16 mouse cellular contexts compared by ENCODE assay signal in the genomic region with DNA sequence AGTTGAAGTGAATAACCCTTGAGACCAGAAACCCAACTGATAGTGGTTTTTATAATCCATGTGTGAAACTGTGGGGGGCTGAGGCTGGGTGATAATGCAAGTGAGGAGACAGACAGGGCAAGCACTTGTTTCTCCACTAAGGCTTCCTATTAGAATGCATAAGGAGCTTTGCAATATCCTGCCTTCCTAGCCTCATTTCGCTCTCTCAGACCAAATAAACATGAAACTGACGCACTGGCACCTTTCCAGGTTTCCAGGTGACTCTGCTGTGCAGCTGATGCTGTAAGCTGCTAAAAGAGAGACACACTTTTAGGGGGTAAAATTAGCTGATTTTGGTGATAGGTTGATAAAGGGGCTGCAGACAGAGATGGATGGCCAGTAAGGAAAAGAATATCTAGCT.
DNase-seq lines count a peak whose midpoint lies in the region; ATAC-seq and TF ChIP-seq lines count a peak whose summit lies in the region.
"Had no signal": no experiment of that assay in that cellular context is flagged by ENCODE, and none has a peak within 500 bp of the region (broad histone marks: within the 10 kb centered on the region; RNA-seq: fewer than 3 reads in every experiment).

No protein-coding gene starts in this region.

- no peak overlapping the region for H3K4me3 ChIP-seq in midbrain, embryonic 12.5 days
- no peak overlapping the region for H3K4me3 ChIP-seq in midbrain, embryonic 11.5 days (ENCODE audit: low read depth, low read length)
- H3K4me3 ChIP-seq: heart, embryonic 12.5 days; liver, embryonic 12.5 days; megakaryocyte, embryonic 14.5 days had no signal

- H3K4me2 ChIP-seq in midbrain, embryonic 12.5 days (replicated peaks), result no peak overlapping the region
- no peak overlapping the region for H3K4me2 ChIP-seq in midbrain, embryonic 11.5 days
- H3K4me2 ChIP-seq: heart, embryonic 12.5 days; liver, embryonic 12.5 days had no signal

- H3K9me3 ChIP-seq in midbrain, embryonic 12.5 days, result no peaks in the 10 kb centered on the region
- no peaks in the 10 kb centered on the region for H3K9me3 ChIP-seq in midbrain, embryonic 11.5 days (ENCODE audit: control insufficient read depth, low read length)
- H3K9me3 ChIP-seq: heart, embryonic 12.5 days; liver, embryonic 12.5 days; megakaryocyte, embryonic 14.5 days had no signal

- peak overlapping the region; percentile 46; the same call in 1 of the 2 replicates for H3K27ac ChIP-seq in midbrain, embryonic 12.5 days (replicated peaks)
- H3K27ac ChIP-seq in midbrain, embryonic 11.5 days (ENCODE audit: low read depth, low read length), result no peak overlapping the region
- H3K27ac ChIP-seq: liver, embryonic 12.5 days had no signal

- WGBS in midbrain, embryonic 12.5 days, result 52% methylated on average over 2 of the region's 2 CpGs
- 48% methylated on average over 2 of the region's 2 CpGs for WGBS in midbrain, embryonic 11.5 days

- DNase-seq in heart, adult 11 months, result peak; percentile 30
- no peak for DNase-seq in heart, postnatal 14 days
- no peak for DNase-seq in midbrain, embryonic 11.5 days (ENCODE audit: low spot score, missing footprints)
- DNase-seq in brain, embryonic 14.5 days (ENCODE audit: low read depth), result peak; percentile 73
- peak; percentile 49 to 75 for DNase-seq in cerebellum, postnatal 25 days
- DNase-seq in adipocyte (ENCODE audit: low spot score), result no peak
- DNase-seq: adrenal gland, adult 8-10 months; embryo, embryonic 11 days; gastrocnemius, postnatal 36 days; heart, postnatal 4 days; kidney, adult 11 months; thymus, adult 2 months had no signal

- H3K27me3 ChIP-seq in midbrain, embryonic 12.5 days, result no peaks in the 10 kb centered on the region
- H3K27me3 ChIP-seq in midbrain, embryonic 11.5 days (ENCODE audit: control insufficient read depth, insufficient read depth, low read length), result no peaks in the 10 kb centered on the region
- H3K27me3 ChIP-seq: heart, embryonic 12.5 days; liver, embryonic 12.5 days; megakaryocyte, embryonic 14.5 days had no signal

- no peak overlapping the region for H3K9ac ChIP-seq in midbrain, embryonic 12.5 days (replicated peaks)
- H3K9ac ChIP-seq in midbrain, embryonic 11.5 days (ENCODE audit: low read length), result no peak overlapping the region
- H3K9ac ChIP-seq: heart, embryonic 12.5 days; liver, embryonic 12.5 days had no signal

- no peak for TF ChIP-seq POLR2A in brain, embryonic 14.5 days (IDR thresholded peaks at IDR 0.05; ENCODE audit: borderline replicate concordance, extremely low read depth, insufficient read depth, insufficient read length, poor library complexity, severe bottlenecking)

- H3K36me3 ChIP-seq in midbrain, embryonic 12.5 days, result no peaks in the 10 kb centered on the region
- no peaks in the 10 kb centered on the region for H3K36me3 ChIP-seq in midbrain, embryonic 11.5 days (ENCODE audit: control insufficient read depth, insufficient read depth, low read length)
- H3K36me3 ChIP-seq: heart, embryonic 12.5 days; liver, embryonic 12.5 days had no signal

- intact Hi-C loops in heart, postnatal 14 days (cut with DNase I), result no loop called here

- H3K4me1 ChIP-seq in midbrain, embryonic 12.5 days, result peaks cover 9% of the 10 kb centered on the region
- H3K4me1 ChIP-seq in midbrain, embryonic 11.5 days (ENCODE audit: control insufficient read depth, insufficient read depth, low read length), result peaks cover 4% of the 10 kb centered on the region; the same call in 1 of the 2 replicates
- H3K4me1 ChIP-seq: heart, embryonic 12.5 days; liver, embryonic 12.5 days; megakaryocyte, embryonic 14.5 days had no signal

- no peak for ATAC-seq in midbrain, embryonic 12.5 days (ENCODE audit: low FRiP score, low read depth)
- no peak for ATAC-seq in midbrain, embryonic 11.5 days (ENCODE audit: low FRiP score)
- ATAC-seq: liver, embryonic 12.5 days had no signal

- no peak for TF ChIP-seq CTCF in brain, embryonic 14.5 days (IDR thresholded peaks at IDR 0.05; ENCODE audit: borderline replicate concordance, extremely low read depth, insufficient read depth, insufficient read length)

Comparison
In these comparisons a context has a peak if more than half of its experiments do, and no peak if none do; other contexts are left out.
1. DNase-seq: peak in heart, adult 11 months (single experiment), brain, embryonic 14.5 days (single experiment) and cerebellum, postnatal 25 days (2 of 2); none in heart, postnatal 14 days (0 of 2), midbrain, embryonic 11.5 days (single experiment) and adipocyte (single experiment).